Mouse (Mus musculus) E14TG2a.4 (cell line): Measurements from ENCODE around the gene Rps29.
A peak's percentile ranks its signal among the peaks of the same experiment; 100 is the strongest.

Source experiments
- H3K27me3 ChIP-seq: 2 replicates; pipeline ENCODE4 v1.6.1; 2014; ENCODE audit warnings: low read length, control low read depth; ENCODE audit not compliant: insufficient read depth
- H3K36me3 ChIP-seq: 2 replicates; pipeline ENCODE4 v1.6.1; 2014; ENCODE audit warnings: low read length, control low read depth; ENCODE audit not compliant: insufficient read depth
- H3K4me1 ChIP-seq: replicated peaks from 2 replicates; pipeline ENCODE4 v1.6.1; 2014; ENCODE audit warnings: low read depth, low read length, control low read depth
- H3K4me3 ChIP-seq: replicated peaks from 2 replicates; pipeline ENCODE4 v1.5.1; 2014; ENCODE audit warnings: mild to moderate bottlenecking, low read length
- H3K9me3 ChIP-seq: 2 replicates; pipeline ENCODE4 v1.6.1; 2014; ENCODE audit warnings: low read length, control low read depth
- CTCF ChIP-seq: conservative IDR thresholded peaks from 2 replicates; pipeline ENCODE4 v1.5.1; 2014; ENCODE audit warnings: low read length
- NANOG ChIP-seq: IDR thresholded peaks from 2 replicates; pipeline ENCODE4 v1.6.1; 2014; ENCODE audit warnings: borderline replicate concordance, low read length, mixed read lengths
- POU5F1 ChIP-seq: IDR thresholded peaks from 2 replicates; pipeline ENCODE4 v1.6.1; 2014; ENCODE audit warnings: low read length, borderline replicate concordance

Gene Rps29

DNA sequence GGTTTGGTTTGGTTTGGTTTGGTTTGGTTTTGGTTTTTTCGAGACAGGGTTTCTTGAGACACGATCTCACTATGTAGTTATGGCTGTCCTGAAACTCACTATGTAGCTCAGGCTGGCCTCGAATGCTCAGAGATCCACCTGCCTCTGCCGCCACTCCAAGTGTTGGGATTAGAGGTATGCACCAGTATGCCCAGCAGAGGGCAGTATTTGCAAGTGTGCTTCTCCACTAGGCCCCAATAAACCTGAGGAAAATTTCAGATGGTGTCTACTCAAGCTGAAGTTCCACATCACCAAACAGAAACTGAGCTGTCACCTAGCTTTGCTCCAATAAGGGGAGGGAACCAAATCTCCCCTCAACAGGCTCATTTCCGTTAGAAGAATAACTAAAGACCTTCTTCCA, 31.8 kb downstream of the Rps29 start:
- Histone ChIP-seq H3K36me3 (peaks cover 5% of the 10 kb centered on the region; the same call in 1 of the 2 replicates), H3K27me3 (peaks cover 11% of the 10 kb centered on the region), H3K4me3 (no peak overlapping the region), H3K9me3 (no peaks in the 10 kb centered on the region), H3K4me1 (peaks cover 33% of the 10 kb centered on the region)
- TF ChIP-seq CTCF, result peak; percentile 79
- TF ChIP-seq NANOG, result no peak

DNA sequence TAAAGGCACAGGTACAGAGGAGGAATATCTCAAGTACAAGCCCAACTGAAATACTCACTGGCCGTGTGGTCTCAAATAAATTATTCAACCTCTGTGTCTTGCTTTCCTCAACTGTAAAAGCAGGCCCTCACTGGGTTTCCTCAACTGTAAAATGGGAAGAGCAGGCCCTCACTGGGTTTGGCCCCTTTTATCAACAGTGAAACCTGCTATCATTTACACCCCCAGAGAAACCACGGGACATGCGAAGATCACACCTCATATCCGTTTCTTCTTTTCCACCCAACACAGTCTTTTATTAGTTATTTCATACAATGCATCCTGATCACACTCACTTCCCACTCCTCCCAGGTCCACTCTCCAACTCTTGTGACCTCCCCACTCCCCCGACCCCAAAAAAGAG, 33.9 kb downstream of the Rps29 start:
- Histone ChIP-seq H3K4me1 (peaks cover 22% of the 10 kb centered on the region), H3K9me3 (no peaks in the 10 kb centered on the region), H3K4me3 (no peak overlapping the region), H3K36me3 (peaks cover 12% of the 10 kb centered on the region; the same call in 1 of the 2 replicates), H3K27me3 (peaks cover 3% of the 10 kb centered on the region)
- TF ChIP-seq NANOG (no peak), CTCF (no peak), POU5F1 (no peak)

DNA sequence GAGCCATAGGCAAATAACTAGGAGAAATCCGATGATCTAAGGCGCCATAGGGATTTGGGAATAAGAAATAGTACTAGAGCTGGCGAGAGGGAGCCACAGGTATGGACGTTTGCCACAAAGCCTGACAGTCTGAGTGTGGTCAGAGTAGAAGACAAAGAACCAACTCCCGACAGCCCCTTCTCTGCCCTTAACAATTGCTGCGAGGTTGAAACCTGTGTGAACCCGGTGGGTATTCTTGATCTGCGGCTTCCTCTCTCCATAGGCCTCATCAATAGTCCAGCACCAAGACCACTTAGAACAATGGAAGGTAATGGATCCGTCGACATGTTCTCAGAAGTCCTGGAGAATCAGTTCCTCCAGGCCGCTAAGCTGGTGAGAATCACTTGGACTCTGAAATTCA, 36.2 kb downstream of the Rps29 start:
- Histone ChIP-seq H3K4me3 (no peak overlapping the region), H3K27me3 (peaks cover 3% of the 10 kb centered on the region), H3K4me1 (peaks cover 20% of the 10 kb centered on the region), H3K36me3 (peaks cover 12% of the 10 kb centered on the region; the same call in 1 of the 2 replicates), H3K9me3 (no peaks in the 10 kb centered on the region)
- TF ChIP-seq NANOG (no peak), POU5F1 (no peak), CTCF (no peak)

DNA sequence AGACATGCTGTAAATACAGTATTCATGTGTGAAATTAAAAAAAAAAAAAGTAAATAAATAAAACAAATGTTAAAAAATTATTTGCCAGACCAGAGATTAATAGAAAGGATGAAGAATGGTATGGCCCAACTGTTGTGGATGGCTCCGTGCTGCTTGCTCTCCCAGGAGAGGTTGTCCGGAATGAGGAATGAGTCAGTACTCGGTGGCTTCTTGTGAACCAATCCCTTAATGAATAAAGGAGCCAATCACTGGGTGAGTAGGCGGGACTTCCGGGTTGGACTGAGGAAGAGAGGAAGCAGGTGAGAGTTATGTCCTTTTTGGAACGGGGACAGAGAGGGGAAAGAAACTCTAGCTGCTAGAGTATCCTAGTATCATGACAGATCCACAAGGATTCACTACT, 39.1 kb downstream of the Rps29 start:
- Histone ChIP-seq H3K36me3 (peaks cover 12% of the 10 kb centered on the region; the same call in 1 of the 2 replicates), H3K4me3 (peak overlapping the region; percentile 86), H3K4me1 (peaks cover 22% of the 10 kb centered on the region), H3K9me3 (peaks cover 7% of the 10 kb centered on the region), H3K27me3 (no peaks in the 10 kb centered on the region)
- TF ChIP-seq CTCF (no peak), POU5F1 (no peak), NANOG (no peak)
